Mouse (Mus musculus) liver, postnatal 0 days (tissue): ENCODE measurements at regions not wholly inside any gene's neighbourhood (a gene's known extent, or its start where the extent isn't known, plus 50 kb on each side); places are given as distances from the start of the nearest gene placed in this dataset.

Source experiments
- CTCF ChIP-seq: sonication (generic); IDR thresholded peaks from 2 replicates; pipeline ENCODE4 v1.5.1; 2016; ENCODE audit warnings: antibody characterized with exemption, low read depth
- EP300 ChIP-seq: IDR thresholded peaks from 2 replicates; pipeline ENCODE4 v1.6.1; 2016; ENCODE audit warnings: antibody characterized with exemption, low read depth, mild to moderate bottlenecking

DNA sequence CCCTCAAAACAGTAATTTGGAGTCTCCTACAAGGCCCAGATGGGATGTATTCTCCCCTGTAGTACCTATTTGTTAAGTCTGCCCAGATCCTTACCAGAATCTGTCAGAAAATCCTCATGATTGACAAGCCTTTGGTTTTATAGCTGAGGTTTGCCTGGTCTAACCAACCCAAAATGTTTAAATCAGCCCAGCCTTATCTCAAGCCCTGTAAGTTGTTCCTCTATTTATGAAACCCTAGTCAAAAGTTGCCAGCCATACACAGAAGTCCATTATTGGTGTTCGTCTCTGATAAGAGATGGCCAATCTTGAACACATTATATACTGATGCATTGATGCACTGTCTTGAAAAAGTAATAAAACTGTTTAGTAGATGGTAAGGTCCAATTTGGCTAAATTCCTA lies 239.9 kb upstream of the Hnrnpa3 start:
- no peak for TF ChIP-seq CTCF
- no peak for TF ChIP-seq EP300
